Mouse (Mus musculus): ENCODE results near the gene Plcb4. TPM values are rescaled to one million over a fixed set of nuclear protein-coding genes. Genes with fewer than 3 reads are reported as not detected.

The Plcb4 gene
- polyA plus RNA-seq, 1 experiment, result 33.0 TPM

GRCm38 (mm10) chr2:135810841-135811240 is 152.0 kb downstream of the Plcb4 start:
- Histone ChIP-seq H3K4me3 (ENCODE audit: insufficient read depth, low read length) (no peak overlapping the region), H3K4me1 (ENCODE audit: control insufficient read depth, insufficient read depth, low read length) (peaks cover 2% of the 10 kb centered on the region), H3K27ac (ENCODE audit: insufficient read depth, low read length) (no peak overlapping the region)
- no peak for TF ChIP-seq CTCF (IDR thresholded peaks at IDR 0.05; ENCODE audit: borderline replicate concordance, insufficient read depth, low read length)
- TF ChIP-seq POLR2A (IDR thresholded peaks at IDR 0.05; ENCODE audit: low read depth, low read length), result no peak

GRCm38 (mm10) chr2:135811453-135812101 is 152.8 kb downstream of the Plcb4 start:
- H3K4me1 ChIP-seq (ENCODE audit: control insufficient read depth, insufficient read depth, low read length), result peaks cover 6% of the 10 kb centered on the region
- no peak overlapping the region for H3K4me3 ChIP-seq (ENCODE audit: insufficient read depth, low read length)
- no peak overlapping the region for H3K27ac ChIP-seq (ENCODE audit: insufficient read depth, low read length)
- no peak for TF ChIP-seq CTCF (IDR thresholded peaks at IDR 0.05; ENCODE audit: borderline replicate concordance, insufficient read depth, low read length)
- TF ChIP-seq POLR2A (IDR thresholded peaks at IDR 0.05; ENCODE audit: low read depth, low read length), result no peak

- Histone ChIP-seq H3K4me3 (ENCODE audit: insufficient read depth, low read length) (no peak overlapping the region), H3K4me1 (ENCODE audit: control insufficient read depth, insufficient read depth, low read length) (peaks cover 4% of the 10 kb centered on the region), H3K27ac (ENCODE audit: insufficient read depth, low read length) (no peak overlapping the region)
- no peak for TF ChIP-seq CTCF (IDR thresholded peaks at IDR 0.05; ENCODE audit: borderline replicate concordance, insufficient read depth, low read length)
- TF ChIP-seq POLR2A (IDR thresholded peaks at IDR 0.05; ENCODE audit: low read depth, low read length), result no peak
These were observed 154.0 kb downstream of the Plcb4 start for GRCm38 (mm10) chr2:135812701-135813246.

GRCm38 (mm10) chr2:135820691-135821090 is 161.9 kb downstream of the Plcb4 start:
- H3K27ac ChIP-seq (ENCODE audit: insufficient read depth, low read length), result no peak overlapping the region
- peaks cover 8% of the 10 kb centered on the region for H3K4me1 ChIP-seq (ENCODE audit: control insufficient read depth, insufficient read depth, low read length)
- no peak overlapping the region for H3K4me3 ChIP-seq (ENCODE audit: insufficient read depth, low read length)
- no peak for TF ChIP-seq CTCF (IDR thresholded peaks at IDR 0.05; ENCODE audit: borderline replicate concordance, insufficient read depth, low read length)
- no peak for TF ChIP-seq POLR2A (IDR thresholded peaks at IDR 0.05; ENCODE audit: low read depth, low read length)

- H3K27ac ChIP-seq (ENCODE audit: insufficient read depth, low read length), result no peak overlapping the region
- TF ChIP-seq POLR2A (IDR thresholded peaks at IDR 0.05; ENCODE audit: low read depth, low read length) (no peak), CTCF (IDR thresholded peaks at IDR 0.05; ENCODE audit: borderline replicate concordance, insufficient read depth, low read length) (no peak)
- no peak overlapping the region for H3K4me3 ChIP-seq (ENCODE audit: insufficient read depth, low read length)
- H3K4me1 ChIP-seq (ENCODE audit: control insufficient read depth, insufficient read depth, low read length), result peaks cover 4% of the 10 kb centered on the region
These were observed 164.9 kb downstream of the Plcb4 start for GRCm38 (mm10) chr2:135823690-135824089.

- H3K27ac ChIP-seq (ENCODE audit: insufficient read depth, low read length), result no peak overlapping the region
- no peak overlapping the region for H3K4me3 ChIP-seq (ENCODE audit: insufficient read depth, low read length)
- H3K4me1 ChIP-seq (ENCODE audit: control insufficient read depth, insufficient read depth, low read length), result peaks cover under 1% of the 10 kb centered on the region; the same call in 1 of the 2 replicates
- TF ChIP-seq POLR2A (IDR thresholded peaks at IDR 0.05; ENCODE audit: low read depth, low read length) (no peak), CTCF (IDR thresholded peaks at IDR 0.05; ENCODE audit: borderline replicate concordance, insufficient read depth, low read length) (no peak)
These were observed 165.9 kb downstream of the Plcb4 start for GRCm38 (mm10) chr2:135824757-135825156.

GRCm38 (mm10) chr2:135825645-135826044 is 166.8 kb downstream of the Plcb4 start:
- Histone ChIP-seq H3K4me1 (ENCODE audit: control insufficient read depth, insufficient read depth, low read length) (no peaks in the 10 kb centered on the region; the same call in 1 of the 2 replicates), H3K27ac (ENCODE audit: insufficient read depth, low read length) (no peak overlapping the region), H3K4me3 (ENCODE audit: insufficient read depth, low read length) (no peak overlapping the region)
- no peak for TF ChIP-seq POLR2A (IDR thresholded peaks at IDR 0.05; ENCODE audit: low read depth, low read length)
- TF ChIP-seq CTCF (IDR thresholded peaks at IDR 0.05; ENCODE audit: borderline replicate concordance, insufficient read depth, low read length), result no peak

- no peak overlapping the region for H3K4me3 ChIP-seq (ENCODE audit: insufficient read depth, low read length)
- no peaks in the 10 kb centered on the region; the same call in 1 of the 2 replicates for H3K4me1 ChIP-seq (ENCODE audit: control insufficient read depth, insufficient read depth, low read length)
- H3K27ac ChIP-seq (ENCODE audit: insufficient read depth, low read length), result no peak overlapping the region
- TF ChIP-seq CTCF (IDR thresholded peaks at IDR 0.05; ENCODE audit: borderline replicate concordance, insufficient read depth, low read length) (no peak), POLR2A (IDR thresholded peaks at IDR 0.05; ENCODE audit: low read depth, low read length) (no peak)
These were observed 168.0 kb downstream of the Plcb4 start for GRCm38 (mm10) chr2:135826616-135827360.

GRCm38 (mm10) chr2:135828446-135828845 is 169.6 kb downstream of the Plcb4 start:
- H3K27ac ChIP-seq (ENCODE audit: insufficient read depth, low read length), result no peak overlapping the region
- H3K4me3 ChIP-seq (ENCODE audit: insufficient read depth, low read length), result no peak overlapping the region
- TF ChIP-seq POLR2A (IDR thresholded peaks at IDR 0.05; ENCODE audit: low read depth, low read length), result no peak
- no peak for TF ChIP-seq CTCF (IDR thresholded peaks at IDR 0.05; ENCODE audit: borderline replicate concordance, insufficient read depth, low read length)

GRCm38 (mm10) chr2:135833743-135834142 is 174.9 kb downstream of the Plcb4 start:
- Histone ChIP-seq H3K4me1 (ENCODE audit: control insufficient read depth, insufficient read depth, low read length) (peaks cover 2% of the 10 kb centered on the region; the same call in 1 of the 2 replicates), H3K4me3 (ENCODE audit: insufficient read depth, low read length) (no peak overlapping the region), H3K27ac (ENCODE audit: insufficient read depth, low read length) (no peak overlapping the region)
- TF ChIP-seq POLR2A (IDR thresholded peaks at IDR 0.05; ENCODE audit: low read depth, low read length) (no peak), CTCF (IDR thresholded peaks at IDR 0.05; ENCODE audit: borderline replicate concordance, insufficient read depth, low read length) (no peak)

More at GRCm38 (mm10) chr2:135828446-135828845, 169.6 kb downstream of the Plcb4 start:
- H3K4me1 ChIP-seq (ENCODE audit: control insufficient read depth, insufficient read depth, low read length), result no peaks in the 10 kb centered on the region; the same call in 1 of the 2 replicates
